Mouse (Mus musculus): ENCODE measurements around the gene Ank3. TPM values are rescaled to one million over a fixed set of nuclear protein-coding genes. Genes with fewer than 3 reads are reported as not detected.

Ank3 gene
- polyA plus RNA-seq, 1 experiment: 1.2 TPM

- DNase-seq (ENCODE audit: low read depth in 1 of 2, low spot score in 2 of 2): no peak
- H3K36me3 ChIP-seq (ENCODE audit: control insufficient read depth, insufficient read depth, low read length): no peaks in the 10 kb centered on the region
- TF ChIP-seq CTCF (IDR thresholded peaks at IDR 0.05; ENCODE audit: extremely low read depth, insufficient read depth, insufficient read length, insufficient replicate concordance) (no peak), POLR2A (IDR thresholded peaks at IDR 0.05; ENCODE audit: low read depth, low read length) (no peak)
- no peaks in the 10 kb centered on the region for H3K4me1 ChIP-seq (ENCODE audit: control insufficient read depth, insufficient read depth, insufficient read length)
- H3K27me3 ChIP-seq (ENCODE audit: control insufficient read depth, insufficient read depth, low read length): no peaks in the 10 kb centered on the region
- 88% methylated on average over 4 of the region's 4 CpGs for WGBS
- no peak overlapping the region for H3K27ac ChIP-seq (ENCODE audit: insufficient read depth, low read length)
- H3K4me3 ChIP-seq (ENCODE audit: extremely low read depth, insufficient read depth, insufficient read length): no peak overlapping the region
Measured at GRCm38 (mm10) chr10:69834700-69835099, 436.1 kb downstream of the Ank3 start.

DNA sequence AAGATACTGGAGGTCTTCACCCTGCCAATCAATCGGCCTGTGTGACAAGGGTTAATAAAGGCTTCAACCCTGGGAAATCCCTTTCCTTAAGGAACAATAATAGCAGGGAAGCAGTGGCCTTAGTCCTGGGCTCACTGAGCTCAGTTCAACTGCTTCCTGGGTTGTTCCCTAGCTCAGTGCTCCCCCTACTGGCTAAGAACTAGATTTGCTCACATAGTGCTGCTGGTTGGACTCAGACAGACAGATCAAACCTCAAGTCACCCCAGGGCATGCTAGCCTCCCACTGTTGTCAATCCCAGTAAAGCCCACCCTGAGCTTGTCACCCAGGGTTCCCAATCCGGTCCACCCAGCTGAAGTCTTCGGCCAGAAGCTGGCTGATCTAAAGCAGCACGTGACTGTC lies 447.2 kb downstream of the Ank3 start:
- Histone ChIP-seq H3K4me1 (ENCODE audit: control insufficient read depth, insufficient read depth, insufficient read length) (no peaks in the 10 kb centered on the region), H3K36me3 (ENCODE audit: control insufficient read depth, insufficient read depth, low read length) (no peaks in the 10 kb centered on the region), H3K27ac (ENCODE audit: insufficient read depth, low read length) (no peak overlapping the region), H3K4me3 (ENCODE audit: extremely low read depth, insufficient read depth, insufficient read length) (no peak overlapping the region), H3K27me3 (ENCODE audit: control insufficient read depth, insufficient read depth, low read length) (no peaks in the 10 kb centered on the region)
- no peak for DNase-seq (ENCODE audit: low read depth in 1 of 2, low spot score in 2 of 2)
- TF ChIP-seq CTCF (IDR thresholded peaks at IDR 0.05; ENCODE audit: extremely low read depth, insufficient read depth, insufficient read length, insufficient replicate concordance) (peak; percentile 13; the same call in 1 of the 2 replicates), POLR2A (IDR thresholded peaks at IDR 0.05; ENCODE audit: low read depth, low read length) (no peak)
- WGBS: 43% methylated on average over 4 of the region's 4 CpGs

DNA sequence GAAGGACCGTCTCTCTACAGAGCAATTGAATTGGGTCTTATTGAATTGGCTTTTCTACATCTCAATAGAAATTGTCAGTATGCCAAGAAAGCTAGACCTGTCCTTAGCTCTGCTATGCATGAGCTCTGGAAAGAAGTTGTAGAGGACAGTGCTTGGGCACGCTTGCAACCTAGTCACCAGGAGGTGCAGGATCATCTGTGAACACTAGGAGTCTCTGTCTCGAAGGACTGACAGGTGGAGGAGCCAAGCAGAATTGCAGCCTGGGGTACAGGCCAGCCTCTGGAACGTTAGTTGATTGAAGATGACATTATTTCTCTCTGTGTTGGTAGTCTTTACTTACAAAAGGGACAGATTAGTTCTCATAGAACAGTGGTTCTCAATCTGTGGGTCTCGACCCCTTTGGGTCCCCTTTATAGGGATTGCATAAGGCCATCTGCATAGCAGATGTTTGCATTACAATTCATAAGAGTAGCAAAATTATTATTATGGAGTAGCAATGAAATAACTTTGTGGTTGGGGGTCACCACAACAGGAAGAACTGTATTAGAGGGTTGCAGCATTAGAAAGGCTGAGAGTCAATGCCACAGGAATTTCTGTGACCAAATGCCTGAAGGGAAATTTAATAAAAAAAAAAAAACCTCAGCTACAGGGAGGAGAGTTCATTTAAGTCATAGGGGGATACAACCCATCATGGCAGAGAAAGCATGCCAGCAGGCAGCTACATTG lies 454.0 kb downstream of the Ank3 start:
- 74% methylated on average over 5 of the region's 5 CpGs for WGBS
- no peak for DNase-seq (ENCODE audit: low read depth in 1 of 2, low spot score in 2 of 2)
- H3K36me3 ChIP-seq (ENCODE audit: control insufficient read depth, insufficient read depth, low read length): no peaks in the 10 kb centered on the region
- H3K4me1 ChIP-seq (ENCODE audit: control insufficient read depth, insufficient read depth, insufficient read length): no peaks in the 10 kb centered on the region
- no peak overlapping the region for H3K4me3 ChIP-seq (ENCODE audit: extremely low read depth, insufficient read depth, insufficient read length)
- no peaks in the 10 kb centered on the region for H3K27me3 ChIP-seq (ENCODE audit: control insufficient read depth, insufficient read depth, low read length)
- TF ChIP-seq POLR2A (IDR thresholded peaks at IDR 0.05; ENCODE audit: low read depth, low read length): no peak
- no peak for TF ChIP-seq CTCF (IDR thresholded peaks at IDR 0.05; ENCODE audit: extremely low read depth, insufficient read depth, insufficient read length, insufficient replicate concordance)
- no peak overlapping the region for H3K27ac ChIP-seq (ENCODE audit: insufficient read depth, low read length)

- no peak overlapping the region for H3K27ac ChIP-seq (ENCODE audit: insufficient read depth, low read length)
- DNase-seq (ENCODE audit: low read depth in 1 of 2, low spot score in 2 of 2): no peak
- no peak overlapping the region for H3K4me3 ChIP-seq (ENCODE audit: extremely low read depth, insufficient read depth, insufficient read length)
- 92% methylated on average over 8 of the region's 8 CpGs for WGBS
- H3K4me1 ChIP-seq (ENCODE audit: control insufficient read depth, insufficient read depth, insufficient read length): no peaks in the 10 kb centered on the region
- no peaks in the 10 kb centered on the region for H3K36me3 ChIP-seq (ENCODE audit: control insufficient read depth, insufficient read depth, low read length)
- TF ChIP-seq POLR2A (IDR thresholded peaks at IDR 0.05; ENCODE audit: low read depth, low read length): no peak
- TF ChIP-seq CTCF (IDR thresholded peaks at IDR 0.05; ENCODE audit: extremely low read depth, insufficient read depth, insufficient read length, insufficient replicate concordance): no peak
- H3K27me3 ChIP-seq (ENCODE audit: control insufficient read depth, insufficient read depth, low read length): no peaks in the 10 kb centered on the region
Measured at GRCm38 (mm10) chr10:69854587-69855185, 456.1 kb downstream of the Ank3 start.

GRCm38 (mm10) chr10:69858011-69858410 lies 459.4 kb downstream of the Ank3 start:
- 76% methylated on average over 9 of the region's 9 CpGs for WGBS
- no peak overlapping the region for H3K27ac ChIP-seq (ENCODE audit: insufficient read depth, low read length)
- no peaks in the 10 kb centered on the region for H3K4me1 ChIP-seq (ENCODE audit: control insufficient read depth, insufficient read depth, insufficient read length)
- H3K36me3 ChIP-seq (ENCODE audit: control insufficient read depth, insufficient read depth, low read length): no peaks in the 10 kb centered on the region
- no peaks in the 10 kb centered on the region for H3K27me3 ChIP-seq (ENCODE audit: control insufficient read depth, insufficient read depth, low read length)
- TF ChIP-seq POLR2A (IDR thresholded peaks at IDR 0.05; ENCODE audit: low read depth, low read length) (no peak), CTCF (IDR thresholded peaks at IDR 0.05; ENCODE audit: extremely low read depth, insufficient read depth, insufficient read length, insufficient replicate concordance) (no peak)
- no peak overlapping the region for H3K4me3 ChIP-seq (ENCODE audit: extremely low read depth, insufficient read depth, insufficient read length)
- DNase-seq (ENCODE audit: low read depth in 1 of 2, low spot score in 2 of 2): no peak

DNA sequence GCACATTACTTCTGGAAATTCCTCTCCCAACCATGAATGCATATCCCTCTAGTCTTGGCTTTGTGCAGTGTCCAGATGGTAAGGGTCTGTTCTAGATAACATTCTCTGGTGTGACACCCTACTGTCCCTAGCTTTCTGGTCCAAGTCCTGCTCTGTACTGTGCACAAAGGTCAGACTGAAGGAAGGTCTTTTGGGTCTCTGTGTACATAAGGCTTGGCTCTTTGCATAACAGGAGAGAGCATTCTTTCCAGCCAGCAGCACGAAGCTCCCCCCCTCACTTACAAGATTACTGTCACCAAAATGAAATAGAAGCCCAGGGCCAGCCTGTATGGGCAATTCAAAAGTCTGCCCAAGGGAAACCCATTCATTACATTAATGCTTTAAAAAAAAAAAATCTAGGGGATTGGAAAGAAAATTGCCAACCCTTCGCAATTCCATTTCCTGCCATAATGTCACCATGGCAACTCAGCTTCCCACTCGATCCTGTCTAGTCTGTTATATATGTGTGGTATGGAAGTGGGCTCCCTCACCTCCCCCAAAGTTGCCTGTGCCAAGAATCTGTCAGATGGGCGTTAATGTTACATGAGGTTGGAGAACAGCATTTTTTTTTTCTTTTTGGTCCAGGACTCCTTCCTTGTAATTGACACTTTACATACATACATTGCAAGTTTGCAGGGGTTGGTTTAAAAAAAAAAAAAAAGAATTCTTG lies 460.5 kb downstream of the Ank3 start:
- Histone ChIP-seq H3K4me3 (ENCODE audit: extremely low read depth, insufficient read depth, insufficient read length) (no peak overlapping the region), H3K27ac (ENCODE audit: insufficient read depth, low read length) (no peak overlapping the region), H3K4me1 (ENCODE audit: control insufficient read depth, insufficient read depth, insufficient read length) (no peaks in the 10 kb centered on the region), H3K36me3 (ENCODE audit: control insufficient read depth, insufficient read depth, low read length) (no peaks in the 10 kb centered on the region), H3K27me3 (ENCODE audit: control insufficient read depth, insufficient read depth, low read length) (no peaks in the 10 kb centered on the region)
- 58% methylated on average over 4 of the region's 4 CpGs for WGBS
- no peak for TF ChIP-seq CTCF (IDR thresholded peaks at IDR 0.05; ENCODE audit: extremely low read depth, insufficient read depth, insufficient read length, insufficient replicate concordance)
- no peak for TF ChIP-seq POLR2A (IDR thresholded peaks at IDR 0.05; ENCODE audit: low read depth, low read length)
- no peak for DNase-seq (ENCODE audit: low read depth in 1 of 2, low spot score in 2 of 2)

Data from spleen, adult 2 months (tissue).